Mouse (Mus musculus) hindbrain, embryonic 12.5 days (tissue): ENCODE results near the gene Entpd3. TPM values are rescaled to one million over a fixed set of nuclear protein-coding genes. Genes with fewer than 3 reads are reported as not detected.

ENCODE experiments used
- polyA plus RNA-seq: library from polyadenylated mRNA; unstranded; fragments of >200 nt; fragmentation: Nextera tagmentation; extraction: Ambion mirVana; gene quantifications from 2 replicates; pipeline ENCODE4 v1.2.1, GENCODE M21; 2016

Gene Entpd3
- polyA plus RNA-seq, 1 experiment from 2014 or later: 1.3 TPM

Other genes with a start within 250 kb of the Entpd3 start
- 1.8 and 2.9 TPM in 2 replicates for gene Myrip, start 238.3 kb upstream of the Entpd3 start, polyA plus RNA-seq
- gene Eif1b, start 47.6 kb upstream of the Entpd3 start, polyA plus RNA-seq: 284 and 287 TPM in 2 replicates
- 564 and 574 TPM in 2 replicates for gene Rpl14, start 31.6 kb downstream of the Entpd3 start, polyA plus RNA-seq